10 mouse cellular contexts compared by ENCODE assay signal in genomic region chr2:152814213-152814874, GRCm38 (mm10). TPM values are rescaled to one million over a fixed set of nuclear protein-coding genes. Genes with fewer than 3 reads are reported as not detected.
DNase-seq lines count a peak whose midpoint lies in the region; ATAC-seq lines count a peak whose summit lies in the region.
"Had no signal": no experiment of that assay in that cellular context is flagged by ENCODE, and none has a peak within 500 bp of the region (broad histone marks: within the 10 kb centered on the region; RNA-seq: fewer than 3 reads in every experiment).

No protein-coding gene starts in this region.

- H3K4me1 ChIP-seq in hindbrain, embryonic 16.5 days (ENCODE audit: control insufficient read depth, insufficient read depth, low read depth, low read length) = peaks cover 23% of the 10 kb centered on the region

- ATAC-seq in hindbrain, embryonic 16.5 days = no peak

- WGBS in hindbrain, embryonic 16.5 days = 82% methylated on average over 6 of the region's 6 CpGs

- intact Hi-C loops in heart, postnatal 14 days (cut with DNase I) = no loop called here

- no peak overlapping the region for H3K4me2 ChIP-seq in hindbrain, embryonic 16.5 days (ENCODE audit: low read length)
- H3K4me2 ChIP-seq: forebrain, embryonic 12.5 days; hindbrain, embryonic 15.5 days had no signal

- no peaks in the 10 kb centered on the region for H3K36me3 ChIP-seq in hindbrain, embryonic 16.5 days (ENCODE audit: control insufficient read depth, insufficient read depth, low read length)

- no peak overlapping the region for H3K4me3 ChIP-seq in hindbrain, embryonic 16.5 days (ENCODE audit: low read length)
- H3K4me3 ChIP-seq: forebrain, embryonic 12.5 days; hindbrain, embryonic 15.5 days had no signal

- peak; percentile 42 to 59 for DNase-seq in heart, adult 18-20 months
- no peak for DNase-seq in heart, postnatal 14 days
- peak; percentile 58 for DNase-seq in spleen, adult 12 weeks (ENCODE audit: low spot score)
- DNase-seq in spleen, postnatal 14 days (ENCODE audit: low spot score in 2 of 2) = no peak
- DNase-seq in kidney, postnatal 14 days = peak; percentile 71
- DNase-seq in thymus, postnatal 25 days = peak; percentile 8
- DNase-seq in urinary bladder, postnatal 25 days (ENCODE audit: low spot score) = no peak

- no peaks in the 10 kb centered on the region for H3K27me3 ChIP-seq in hindbrain, embryonic 16.5 days (replicated peaks; ENCODE audit: control insufficient read depth, insufficient read depth, low read length)
- H3K27me3 ChIP-seq: forebrain, embryonic 12.5 days; hindbrain, embryonic 15.5 days had no signal

- H3K27ac ChIP-seq in hindbrain, embryonic 16.5 days (ENCODE audit: low read depth, low read length) = no peak overlapping the region
- H3K27ac ChIP-seq: forebrain, embryonic 12.5 days; hindbrain, embryonic 15.5 days had no signal

- H3K9me3 ChIP-seq in hindbrain, embryonic 16.5 days (ENCODE audit: control insufficient read depth, low read length) = no peaks in the 10 kb centered on the region
- H3K9me3 ChIP-seq: forebrain, embryonic 12.5 days; hindbrain, embryonic 15.5 days had no signal

- H3K9ac ChIP-seq in hindbrain, embryonic 16.5 days (ENCODE audit: low read depth, low read length) = no peak overlapping the region
- H3K9ac ChIP-seq: forebrain, embryonic 12.5 days; hindbrain, embryonic 15.5 days had no signal

RNA-seq across cellular contexts. Expression of gene Bcl2l1, which starts 17.2 kb away (rescaled TPM):
- 100 to 1,000 TPM in 1 of 2 experiments, 10 to 100 TPM in 1; 77.8 to 111 TPM for total RNA-seq in heart, adult 18-20 months (2021)
- total RNA-seq in heart, postnatal 14 days (2021) = 10 to 100 TPM; 79.8 to 92.2 TPM
- polyA plus RNA-seq in hindbrain, embryonic 16.5 days (2015; fragmentation: Nextera tagmentation; extraction: Ambion mirVana) = 138 and 159 TPM in 2 replicates

RNA-seq across cellular contexts. Expression of gene Tpx2, which starts 33.4 kb away (rescaled TPM):
- 1 to 10 TPM in 1 of 2 experiments, under 1 TPM in 1; 0.90 to 1.0 TPM for total RNA-seq in heart, adult 18-20 months (2021)
- 1 to 10 TPM; 4.4 to 8.5 TPM for total RNA-seq in heart, postnatal 14 days (2021)
- polyA plus RNA-seq in hindbrain, embryonic 16.5 days (2015; fragmentation: Nextera tagmentation; extraction: Ambion mirVana) = 14.8 and 19.8 TPM in 2 replicates

Comparison
In these comparisons a context has a peak if more than half of its experiments do, and no peak if none do; other contexts are left out.
1. DNase-seq: peak in heart, adult 18-20 months (2 of 2), spleen, adult 12 weeks (single experiment), kidney, postnatal 14 days (single experiment) and thymus, postnatal 25 days (single experiment); none in heart, postnatal 14 days (0 of 2), spleen, postnatal 14 days (0 of 2) and urinary bladder, postnatal 25 days (single experiment).